Mouse (Mus musculus) limb, embryonic 11.5 days (tissue): Measurements from ENCODE around the gene Gm6710. TPM values are rescaled to one million over a fixed set of nuclear protein-coding genes. Genes with fewer than 3 reads are reported as not detected.
"Not testable (repeated sequence)": the region's sequence is repeated elsewhere in the genome, so short reads cannot be mapped to it uniquely, and the experiment has no call there.

Source experiments
- ATAC-seq: fragments of 200-750 bp; cut with Nextera tagmentation; 2 replicates; pipeline ENCODE4 v1.8.0; 2017; ENCODE audit warnings: low read depth; ENCODE audit not compliant: insufficient number of reproducible peaks, low FRiP score, low TSS enrichment
- DNase-seq: peaks from one replicate; pipeline ENCODE4 v3.0.0-alpha.2; 2015; ENCODE audit warnings: low spot score
- H3K27ac ChIP-seq: fragments of 300-500 bp; sonication (generic); replicated peaks from 2 replicates; pipeline ENCODE4 v1.5.1; 2014; ENCODE audit warnings: low read depth, mild to moderate bottlenecking, low read length
- H3K27me3 ChIP-seq: fragments of 300-500 bp; sonication (generic); 2 replicates; pipeline ENCODE4 v1.6.1; 2014; ENCODE audit warnings: mild to moderate bottlenecking, low read length, mixed read lengths; ENCODE audit not compliant: control insufficient read depth, insufficient read depth
- H3K36me3 ChIP-seq: fragments of 300-500 bp; sonication (generic); 2 replicates; pipeline ENCODE4 v1.6.1; 2014; ENCODE audit warnings: mild to moderate bottlenecking, low read length, moderate library complexity, mixed read lengths; ENCODE audit not compliant: control insufficient read depth, insufficient read depth
- H3K4me1 ChIP-seq: fragments of 300-500 bp; sonication (generic); 2 replicates; pipeline ENCODE4 v1.6.1; 2014; ENCODE audit warnings: low read length, mixed read lengths; ENCODE audit not compliant: control insufficient read depth, insufficient read depth
- H3K4me2 ChIP-seq: fragments of 300-500 bp; sonication (generic); 2 replicates; pipeline ENCODE4 v1.6.1; 2014; ENCODE audit warnings: low read depth, mild to moderate bottlenecking, moderate library complexity; ENCODE audit not compliant: severe bottlenecking
- H3K4me3 ChIP-seq: fragments of 300-500 bp; sonication (generic); 2 replicates; pipeline ENCODE4 v1.5.1; 2014; ENCODE audit warnings: low read depth, low read length
- H3K9ac ChIP-seq: fragments of 300-500 bp; sonication (generic); 2 replicates; pipeline ENCODE4 v1.6.1; 2014; ENCODE audit warnings: mild to moderate bottlenecking, low read length
- H3K9me3 ChIP-seq: fragments of 300-500 bp; sonication (generic); 2 replicates; pipeline ENCODE4 v1.6.1; 2016; ENCODE audit warnings: low read length; ENCODE audit not compliant: control insufficient read depth
- WGBS: fragments of 180-500 bp; shearing (Covaris S2); extraction: QIAGEN DNeasy Blood & Tissue Kit; methylation state at CpG from one replicate; pipeline ENCODE4 v1.1.7; 2014; 5-methylcytosine and 5-hydroxymethylcytosine counted together
- polyA plus RNA-seq: library from polyadenylated mRNA; unstranded; fragments of >200 nt; fragmentation: Nextera tagmentation; extraction: Ambion mirVana; gene quantifications from 2 replicates; pipeline ENCODE4 v1.2.1, GENCODE M21; 2014

Gm6710 gene
- 21.4 and 24.8 TPM in 2 replicates for polyA plus RNA-seq

GRCm38 (mm10) chr2:175869024-175869423 lies at the start of gene Gm6710:
Gm6710 (plus strand) TSS chr2:175869219.
- not testable (repeated sequence) for DNase-seq, H3K9ac ChIP-seq, H3K4me3 ChIP-seq, H3K9me3 ChIP-seq, H3K27ac ChIP-seq, H3K4me1 ChIP-seq, ATAC-seq, H3K27me3 ChIP-seq, H3K36me3 ChIP-seq, H3K4me2 ChIP-seq
- whole genome bisulfite sequencing: no CpG with 5 or more reads among the region's 7 CpGs

Other genes starting within 250 kb of the Gm6710 start
- not detected in 2 replicates for gene Gm11007, start 225.2 kb upstream of the Gm6710 start, polyA plus RNA-seq
- gene Zfp969, start 165.6 kb upstream of the Gm6710 start, polyA plus RNA-seq: 8.5 and 9.7 TPM in 2 replicates
- gene Gm2007, start 127.7 kb upstream of the Gm6710 start, polyA plus RNA-seq: not detected in 2 replicates
- 1.3 and 1.6 TPM in 2 replicates for gene Gm14288, start 68.1 kb upstream of the Gm6710 start, polyA plus RNA-seq
- gene Zfp966, start 61.9 kb downstream of the Gm6710 start, polyA plus RNA-seq: 5.7 and 6.1 TPM in 2 replicates
- gene Gm2026, start 96.1 kb downstream of the Gm6710 start, polyA plus RNA-seq: 26.7 and 37.7 TPM in 2 replicates